Mouse (Mus musculus) heart, embryonic 13.5 days (tissue): ENCODE results near the gene Prrg2. TPM values are rescaled to one million over a fixed set of nuclear protein-coding genes. Genes with fewer than 3 reads are reported as not detected.

Experiments
- ATAC-seq: fragments of 200-750 bp; cut with Nextera tagmentation; 2 replicates; pipeline ENCODE4 v1.8.0; 2017; ENCODE audit warnings: moderate TSS enrichment; ENCODE audit not compliant: insufficient number of reproducible peaks, low FRiP score, low TSS enrichment; ENCODE audit errors: extremely low read depth
- H3K27ac ChIP-seq: fragments of 300-500 bp; sonication (generic); replicated peaks from 2 replicates; pipeline ENCODE4 v1.5.1; 2015; ENCODE audit warnings: moderate library complexity, mild to moderate bottlenecking, inconsistent platforms
- H3K27me3 ChIP-seq: fragments of 300-500 bp; sonication (generic); replicated peaks from 2 replicates; pipeline ENCODE4 v1.6.1; 2015; ENCODE audit warnings: mild to moderate bottlenecking, inconsistent platforms
- H3K36me3 ChIP-seq: fragments of 300-500 bp; sonication (generic); 2 replicates; pipeline ENCODE4 v1.6.1; 2015; ENCODE audit warnings: mild to moderate bottlenecking, inconsistent platforms
- H3K4me1 ChIP-seq: fragments of 300-500 bp; sonication (generic); 2 replicates; pipeline ENCODE4 v1.6.1; 2015; ENCODE audit warnings: inconsistent platforms
- H3K4me2 ChIP-seq: fragments of 300-500 bp; sonication (generic); 2 replicates; pipeline ENCODE4 v1.6.1; 2015; ENCODE audit warnings: inconsistent platforms, mild to moderate bottlenecking, moderate library complexity
- H3K4me3 ChIP-seq: fragments of 300-500 bp; sonication (generic); 2 replicates; pipeline ENCODE4 v1.5.1; 2015; ENCODE audit warnings: moderate library complexity, mild to moderate bottlenecking, inconsistent platforms
- H3K9ac ChIP-seq: fragments of 300-500 bp; sonication (generic); 2 replicates; pipeline ENCODE4 v1.6.1; 2015; ENCODE audit warnings: inconsistent platforms, mild to moderate bottlenecking, moderate library complexity
- H3K9me3 ChIP-seq: fragments of 300-500 bp; sonication (generic); 2 replicates; pipeline ENCODE4 v1.6.1; 2016; ENCODE audit warnings: inconsistent platforms
- WGBS: fragments of 180-500 bp; shearing (Covaris S2); methylation state at CpG from one replicate; pipeline ENCODE4 v1.1.7; 2015; ENCODE audit warnings: mixed read lengths; 5-methylcytosine and 5-hydroxymethylcytosine counted together
- polyA plus RNA-seq: library from polyadenylated mRNA; unstranded; fragments of >200 nt; fragmentation: Nextera tagmentation; extraction: Ambion mirVana; gene quantifications from 2 replicates; pipeline ENCODE4 v1.2.1, GENCODE M21; 2015

Gene Prrg2
- polyA plus RNA-seq, 1 experiment from 2014 or later = 12.5 TPM

DNA sequence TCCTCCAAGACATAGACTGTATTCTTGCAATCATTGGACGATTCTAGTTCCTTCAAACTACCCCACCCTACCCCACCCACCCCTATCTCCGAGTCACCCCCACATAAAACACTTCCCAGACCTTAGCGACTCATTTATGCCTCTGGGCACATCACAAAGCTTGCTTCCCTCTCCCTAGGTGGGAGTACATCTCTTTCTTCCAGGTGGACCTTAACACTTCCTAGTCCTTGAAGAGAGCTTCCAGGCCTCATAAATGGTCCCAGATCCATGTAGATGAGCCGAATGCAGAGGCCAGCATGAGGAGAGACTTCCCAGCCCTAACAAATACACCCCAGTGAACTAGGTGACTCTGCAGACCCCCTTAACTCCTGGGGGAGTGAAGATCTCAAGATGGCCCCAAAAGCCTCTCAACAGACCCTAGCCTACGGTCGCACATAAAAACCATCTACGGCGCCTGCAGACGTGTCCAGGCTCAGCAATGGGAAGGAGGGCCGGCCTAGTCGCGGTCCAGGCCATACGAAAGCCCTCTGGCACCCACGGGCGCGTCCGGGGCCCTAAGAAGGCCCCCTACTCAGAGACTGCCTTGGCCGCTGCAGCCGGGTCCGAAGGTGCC is 47.0 kb downstream of the Prrg2 start:
- peak overlapping the region; percentile 79 for H3K4me2 ChIP-seq
- peak overlapping the region; percentile 99 for H3K4me3 ChIP-seq
- H3K9me3 ChIP-seq = no peaks in the 10 kb centered on the region
- peak overlapping the region; percentile 99 for H3K9ac ChIP-seq
- H3K4me1 ChIP-seq = peaks cover 43% of the 10 kb centered on the region
- no peaks in the 10 kb centered on the region for H3K27me3 ChIP-seq
- peaks cover 37% of the 10 kb centered on the region for H3K36me3 ChIP-seq
- H3K27ac ChIP-seq = peak overlapping the region; percentile 100
- WGBS = under 1% methylated on average over 20 of the region's 20 CpGs
- ATAC-seq = no peak

DNA sequence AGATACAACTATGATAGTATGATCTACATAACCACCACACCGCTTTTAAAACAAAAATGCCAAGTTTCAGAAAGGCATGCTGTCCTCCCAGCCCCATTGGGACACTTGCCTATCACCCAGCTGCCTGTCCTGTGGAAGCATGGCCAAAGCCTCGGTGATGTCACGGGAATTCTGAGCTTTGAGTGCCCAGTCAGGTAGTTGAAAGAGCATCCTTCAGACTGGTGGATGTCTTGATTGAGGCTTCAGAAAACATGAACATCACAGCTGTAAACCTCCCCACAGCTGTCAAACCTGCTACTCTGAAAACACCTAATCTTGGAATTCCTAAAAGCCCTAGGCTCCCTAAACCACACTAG is 48.4 kb downstream of the Prrg2 start:
- Histone ChIP-seq H3K9ac (peak overlapping the region; percentile 99), H3K4me2 (peak overlapping the region; percentile 79), H3K4me3 (0 out of 2 replicates have a peak overlapping the region, but pooled peaks have one; percentile 99), H3K4me1 (peaks cover 32% of the 10 kb centered on the region), H3K27ac (no peak overlapping the region), H3K36me3 (peaks cover 50% of the 10 kb centered on the region), H3K27me3 (no peaks in the 10 kb centered on the region), H3K9me3 (no peaks in the 10 kb centered on the region)
- no peak for ATAC-seq
- 89% methylated on average over 3 of the region's 3 CpGs for WGBS

DNA sequence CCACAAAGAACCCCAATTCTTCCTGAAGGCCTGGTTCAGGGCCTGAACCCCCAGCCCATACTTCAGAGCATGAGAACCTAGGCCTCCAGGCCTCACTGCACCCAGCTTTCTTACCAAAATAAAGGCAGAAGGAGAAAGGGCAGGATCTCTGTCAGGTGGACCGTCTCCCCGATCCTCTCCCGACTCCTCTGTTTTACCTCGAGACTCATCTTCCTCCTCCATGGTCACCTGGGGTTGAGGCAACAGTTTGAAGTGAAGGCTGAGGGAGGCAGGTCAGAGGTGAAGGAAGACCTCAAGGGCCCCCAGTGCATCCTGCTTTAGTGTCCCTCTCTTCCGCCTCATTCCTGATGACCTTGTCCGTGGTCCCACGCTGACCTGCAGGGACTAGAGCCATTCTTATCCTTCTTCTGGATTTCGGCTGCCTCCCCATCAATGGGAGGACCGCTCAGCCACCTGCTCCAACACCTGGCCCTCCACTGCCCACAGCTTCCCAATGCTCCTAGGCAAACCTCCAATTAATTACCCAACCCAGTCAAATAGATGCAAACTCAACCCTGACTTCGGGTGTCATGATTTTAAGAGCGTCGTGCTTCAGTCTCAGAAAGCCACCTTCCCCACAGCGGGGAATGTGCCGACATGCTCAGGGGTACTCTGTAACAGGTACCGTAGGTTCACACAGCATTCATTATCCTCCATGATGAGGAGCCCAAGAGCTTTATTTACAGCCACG is 48.9 kb downstream of the Prrg2 start:
- WGBS = 94% methylated on average over 16 of the region's 16 CpGs
- peaks cover 56% of the 10 kb centered on the region for H3K36me3 ChIP-seq
- peaks cover 27% of the 10 kb centered on the region for H3K4me1 ChIP-seq
- H3K4me2 ChIP-seq = no peak overlapping the region
- H3K9me3 ChIP-seq = no peaks in the 10 kb centered on the region
- no peak for ATAC-seq
- H3K27ac ChIP-seq = no peak overlapping the region
- no peaks in the 10 kb centered on the region for H3K27me3 ChIP-seq
- H3K4me3 ChIP-seq = no peak overlapping the region
- 0 out of 2 replicates have a peak overlapping the region, but pooled peaks have one; percentile 5 for H3K9ac ChIP-seq

- H3K4me3 ChIP-seq = no peak overlapping the region
- ATAC-seq = no peak
- H3K4me1 ChIP-seq = peaks cover 22% of the 10 kb centered on the region
- 74% methylated on average over 4 of the region's 4 CpGs for whole genome bisulfite sequencing
- peaks cover 63% of the 10 kb centered on the region for H3K36me3 ChIP-seq
- H3K27me3 ChIP-seq = no peaks in the 10 kb centered on the region
- no peaks in the 10 kb centered on the region for H3K9me3 ChIP-seq
- H3K27ac ChIP-seq = no peak overlapping the region
- H3K9ac ChIP-seq = 0 out of 2 replicates have a peak overlapping the region, but pooled peaks have one; percentile 5
- no peak overlapping the region for H3K4me2 ChIP-seq
Observed at GRCm38 (mm10) chr7:45012824-45013223, 49.7 kb downstream of the Prrg2 start.

DNA sequence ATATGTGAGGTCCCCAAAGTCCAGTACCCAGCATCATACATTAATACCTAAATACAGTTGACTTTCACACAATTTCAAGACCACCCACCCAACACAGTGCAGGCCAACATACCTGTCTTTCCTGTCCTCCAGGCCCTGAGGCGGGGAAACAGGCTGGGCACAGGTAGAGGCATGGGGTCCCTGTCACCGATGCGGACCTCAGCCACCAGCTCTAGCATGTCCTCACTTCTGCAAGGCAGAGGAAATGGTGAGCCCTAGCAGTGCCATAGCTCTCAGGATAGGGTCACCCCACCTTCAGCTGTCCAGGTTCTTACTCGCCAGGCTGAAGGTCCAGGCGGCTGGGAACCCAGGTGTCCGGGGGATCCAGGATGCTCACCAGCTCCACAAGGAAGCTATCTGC is 50.5 kb downstream of the Prrg2 start:
- Histone ChIP-seq H3K9ac (no peak overlapping the region), H3K4me1 (peaks cover 22% of the 10 kb centered on the region), H3K4me2 (no peak overlapping the region), H3K4me3 (no peak overlapping the region), H3K36me3 (peaks cover 71% of the 10 kb centered on the region), H3K9me3 (no peaks in the 10 kb centered on the region), H3K27me3 (no peaks in the 10 kb centered on the region), H3K27ac (no peak overlapping the region)
- 95% methylated on average over 6 of the region's 6 CpGs for WGBS
- ATAC-seq = no peak

DNA sequence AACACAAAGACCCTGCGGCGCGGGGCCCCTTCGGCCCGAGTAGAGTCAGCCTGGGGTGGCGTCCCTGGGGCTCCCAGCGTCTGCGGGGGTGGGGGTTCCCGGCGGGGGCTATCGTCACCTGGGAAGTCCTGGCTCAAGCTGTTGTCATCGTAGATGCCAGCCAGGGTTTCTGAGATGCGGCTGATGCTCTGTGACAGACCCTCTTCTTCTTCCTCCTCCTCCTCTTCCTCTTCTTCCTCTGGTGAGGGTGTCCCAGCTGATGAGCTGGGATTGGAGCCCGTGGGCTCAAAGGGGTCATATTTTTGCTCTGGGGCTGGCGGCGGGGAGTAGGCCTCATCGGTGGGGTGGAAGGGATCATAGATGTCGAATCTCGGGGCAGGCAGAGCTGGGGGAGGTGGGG is 54.1 kb downstream of the Prrg2 start:
- Histone ChIP-seq H3K4me3 (no peak overlapping the region), H3K36me3 (peaks cover 100% of the 10 kb centered on the region), H3K9me3 (no peaks in the 10 kb centered on the region), H3K9ac (no peak overlapping the region), H3K27me3 (no peaks in the 10 kb centered on the region), H3K4me2 (no peak overlapping the region), H3K27ac (no peak overlapping the region), H3K4me1 (peaks cover 23% of the 10 kb centered on the region)
- no peak for ATAC-seq
- 94% methylated on average over 19 of the region's 19 CpGs for WGBS

GRCm38 (mm10) chr7:45007846-45008245 is 54.6 kb downstream of the Prrg2 start:
- H3K9ac ChIP-seq = no peak overlapping the region
- no peak overlapping the region for H3K4me2 ChIP-seq
- H3K9me3 ChIP-seq = no peaks in the 10 kb centered on the region
- peaks cover 18% of the 10 kb centered on the region for H3K4me1 ChIP-seq
- no peak for ATAC-seq
- WGBS = 93% methylated on average over 30 of the region's 30 CpGs
- no peaks in the 10 kb centered on the region for H3K27me3 ChIP-seq
- H3K27ac ChIP-seq = no peak overlapping the region
- H3K36me3 ChIP-seq = peaks cover 100% of the 10 kb centered on the region
- H3K4me3 ChIP-seq = no peak overlapping the region

- Histone ChIP-seq H3K4me3 (no peak overlapping the region), H3K4me1 (peaks cover 18% of the 10 kb centered on the region), H3K4me2 (no peak overlapping the region), H3K9me3 (no peaks in the 10 kb centered on the region), H3K36me3 (peaks cover 100% of the 10 kb centered on the region), H3K27me3 (no peaks in the 10 kb centered on the region), H3K27ac (no peak overlapping the region), H3K9ac (no peak overlapping the region)
- no peak for ATAC-seq
- WGBS = 93% methylated on average over 29 of the region's 29 CpGs
Observed at GRCm38 (mm10) chr7:45007141-45007540, 55.3 kb downstream of the Prrg2 start.

DNA sequence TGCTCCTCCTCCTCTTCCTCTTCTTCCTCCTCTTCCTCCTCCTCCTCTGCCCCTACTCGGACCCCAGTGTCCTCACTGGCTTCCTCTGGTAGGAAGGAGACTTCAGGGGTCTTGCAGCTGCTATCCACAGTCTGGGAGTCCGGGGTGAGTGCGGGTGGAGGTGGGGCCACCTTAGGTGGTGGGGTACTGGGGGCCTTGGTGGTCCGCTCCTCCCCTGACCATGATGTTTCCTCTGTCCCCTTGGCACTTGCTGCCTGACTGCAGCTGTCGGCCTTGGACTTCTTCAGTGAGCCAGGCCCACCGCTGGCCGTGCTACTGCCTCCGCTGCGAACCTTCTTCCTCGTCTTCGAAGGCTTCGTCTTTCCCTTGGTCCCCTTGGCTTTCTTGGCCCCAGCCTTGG is 56.0 kb downstream of the Prrg2 start:
- H3K27me3 ChIP-seq = no peaks in the 10 kb centered on the region
- no peaks in the 10 kb centered on the region for H3K9me3 ChIP-seq
- H3K36me3 ChIP-seq = peaks cover 100% of the 10 kb centered on the region
- 96% methylated on average over 12 of the region's 12 CpGs for WGBS
- H3K9ac ChIP-seq = no peak overlapping the region
- H3K4me3 ChIP-seq = no peak overlapping the region
- no peak overlapping the region for H3K27ac ChIP-seq
- no peak for ATAC-seq
- no peak overlapping the region for H3K4me2 ChIP-seq
- peaks cover 18% of the 10 kb centered on the region for H3K4me1 ChIP-seq

GRCm38 (mm10) chr7:45005321-45005992 is 57.0 kb downstream of the Prrg2 start:
- H3K9ac ChIP-seq = peak overlapping the region; percentile 52; the same call in 1 of the 2 replicates
- H3K4me3 ChIP-seq = no peak overlapping the region
- no peak overlapping the region for H3K4me2 ChIP-seq
- H3K27ac ChIP-seq = 0 out of 2 replicates have a peak overlapping the region, but pooled peaks have one; percentile 28
- 85% methylated on average over 6 of the region's 6 CpGs for WGBS
- peaks cover 25% of the 10 kb centered on the region for H3K4me1 ChIP-seq
- ATAC-seq = no peak
- peaks cover 100% of the 10 kb centered on the region for H3K36me3 ChIP-seq
- H3K27me3 ChIP-seq = no peaks in the 10 kb centered on the region
- H3K9me3 ChIP-seq = no peaks in the 10 kb centered on the region

- Histone ChIP-seq H3K9ac (no peak overlapping the region), H3K4me2 (no peak overlapping the region), H3K4me1 (peaks cover 33% of the 10 kb centered on the region), H3K27ac (peak overlapping the region; percentile 43; the same call in 1 of the 2 replicates), H3K36me3 (peaks cover 100% of the 10 kb centered on the region), H3K27me3 (no peaks in the 10 kb centered on the region), H3K4me3 (no peak overlapping the region), H3K9me3 (no peaks in the 10 kb centered on the region)
- ATAC-seq = no peak
- 52% methylated on average over 3 of the region's 3 CpGs for WGBS
Observed at GRCm38 (mm10) chr7:45004546-45004945, 57.9 kb downstream of the Prrg2 start.
